Mouse (Mus musculus): ENCODE data around the gene Col5a3. TPM values are rescaled to one million over a fixed set of nuclear protein-coding genes. Genes with fewer than 3 reads are reported as not detected.
"Not testable (repeated sequence)": the region's sequence is repeated elsewhere in the genome, so short reads cannot be mapped to it uniquely, and the experiment has no call there.

Col5a3 gene
- polyA plus RNA-seq (2016; fragmentation: Nextera tagmentation; extraction: Ambion mirVana), result 0.39 and 0.60 TPM in 2 replicates

- Histone ChIP-seq H3K9me3 (no peaks in the 10 kb centered on the region), H3K4me3 (peak within 1 kb of the TSS; percentile 51), H3K27me3 (replicated peaks; ENCODE audit: low read depth, poor library complexity, severe bottlenecking) (peaks cover 36% of the 10 kb centered on the region), H3K4me1 (peaks cover 19% of the 10 kb centered on the region), H3K27ac (replicated peaks) (0 out of 2 replicates have a peak within 1 kb of the TSS, but pooled peaks have one; percentile 6), H3K36me3 (replicated peaks) (no peaks in the 10 kb centered on the region)
- WGBS, result 5% methylated on average over 29 of the region's 29 CpGs
- DNase-seq (ENCODE audit: low spot score), result peak; percentile 74
Observed at GRCm38 (mm10) chr9:20814521-20815272, at the start of gene Col5a3. Gene Col5a3, minus strand, starts transcription at chr9:20815067.

- no peaks in the 10 kb centered on the region for H3K4me1 ChIP-seq
- WGBS, result 59% methylated on average over 4 of the region's 4 CpGs
- H3K27ac ChIP-seq (replicated peaks), result no peak overlapping the region
- no peak for DNase-seq (ENCODE audit: low spot score)
- no peaks in the 10 kb centered on the region for H3K36me3 ChIP-seq (replicated peaks)
- H3K4me3 ChIP-seq, result no peak overlapping the region
- H3K9me3 ChIP-seq, result no peaks in the 10 kb centered on the region
- H3K27me3 ChIP-seq (replicated peaks; ENCODE audit: low read depth, poor library complexity, severe bottlenecking), result peaks cover 15% of the 10 kb centered on the region
Observed at GRCm38 (mm10) chr9:20862225-20862624, 47.4 kb upstream of the Col5a3 start.

GRCm38 (mm10) chr9:20861821-20862220 is 47.0 kb upstream of the Col5a3 start:
- Histone ChIP-seq H3K36me3 (replicated peaks) (no peaks in the 10 kb centered on the region), H3K27ac (replicated peaks) (no peak overlapping the region), H3K4me1 (no peaks in the 10 kb centered on the region), H3K27me3 (replicated peaks; ENCODE audit: low read depth, poor library complexity, severe bottlenecking) (peaks cover 11% of the 10 kb centered on the region), H3K4me3 (no peak overlapping the region), H3K9me3 (no peaks in the 10 kb centered on the region)
- 11% methylated on average over 4 of the region's 4 CpGs for WGBS
- peak; percentile 57 for DNase-seq (ENCODE audit: low spot score)

- Histone ChIP-seq H3K4me3 (no peak overlapping the region), H3K9me3 (no peaks in the 10 kb centered on the region), H3K27me3 (replicated peaks; ENCODE audit: low read depth, poor library complexity, severe bottlenecking) (no peaks in the 10 kb centered on the region), H3K4me1 (no peaks in the 10 kb centered on the region), H3K36me3 (replicated peaks) (no peaks in the 10 kb centered on the region), H3K27ac (replicated peaks) (no peak overlapping the region)
- no peak for DNase-seq (ENCODE audit: low spot score)
- 50% methylated on average over 6 of the region's 6 CpGs for WGBS
Observed at GRCm38 (mm10) chr9:20859926-20860325, 45.1 kb upstream of the Col5a3 start.

GRCm38 (mm10) chr9:20857131-20857530 is 42.3 kb upstream of the Col5a3 start:
- peak; percentile 78 for DNase-seq (ENCODE audit: low spot score)

GRCm38 (mm10) chr9:20850179-20850578 is 35.3 kb upstream of the Col5a3 start:
- Histone ChIP-seq H3K27ac (replicated peaks) (no peak overlapping the region), H3K4me1 (no peaks in the 10 kb centered on the region), H3K9me3 (no peaks in the 10 kb centered on the region), H3K27me3 (replicated peaks; ENCODE audit: low read depth, poor library complexity, severe bottlenecking) (no peaks in the 10 kb centered on the region), H3K36me3 (replicated peaks) (no peaks in the 10 kb centered on the region), H3K4me3 (no peak overlapping the region)
- no peak for DNase-seq (ENCODE audit: low spot score)
- 88% methylated on average over 2 of the region's 2 CpGs for WGBS

More at GRCm38 (mm10) chr9:20857131-20857530, 42.3 kb upstream of the Col5a3 start:
- no peaks in the 10 kb centered on the region for H3K36me3 ChIP-seq (replicated peaks)
- no peaks in the 10 kb centered on the region for H3K27me3 ChIP-seq (replicated peaks; ENCODE audit: low read depth, poor library complexity, severe bottlenecking)
- no peak overlapping the region for H3K27ac ChIP-seq (replicated peaks)
- no peak overlapping the region for H3K4me3 ChIP-seq
- WGBS, result 10% methylated on average over 6 of the region's 6 CpGs
- no peaks in the 10 kb centered on the region for H3K9me3 ChIP-seq
- H3K4me1 ChIP-seq, result no peaks in the 10 kb centered on the region

GRCm38 (mm10) chr9:20842670-20843069 is 27.8 kb upstream of the Col5a3 start:
- no peaks in the 10 kb centered on the region for H3K27me3 ChIP-seq (replicated peaks; ENCODE audit: low read depth, poor library complexity, severe bottlenecking)
- no peak overlapping the region for H3K4me3 ChIP-seq
- no peak for DNase-seq (ENCODE audit: low spot score)
- no peak overlapping the region for H3K27ac ChIP-seq (replicated peaks)
- H3K36me3 ChIP-seq (replicated peaks), result no peaks in the 10 kb centered on the region
- no peaks in the 10 kb centered on the region for H3K4me1 ChIP-seq
- WGBS, result 28% methylated on average over 2 of the region's 2 CpGs
- no peaks in the 10 kb centered on the region for H3K9me3 ChIP-seq

- WGBS, result 69% methylated on average over 4 of the region's 4 CpGs
- no peak overlapping the region for H3K4me3 ChIP-seq
- no peaks in the 10 kb centered on the region for H3K27me3 ChIP-seq (replicated peaks; ENCODE audit: low read depth, poor library complexity, severe bottlenecking)
- no peak overlapping the region for H3K27ac ChIP-seq (replicated peaks)
- H3K36me3 ChIP-seq (replicated peaks), result no peaks in the 10 kb centered on the region
- DNase-seq (ENCODE audit: low spot score), result no peak
- H3K4me1 ChIP-seq, result no peaks in the 10 kb centered on the region
- no peaks in the 10 kb centered on the region for H3K9me3 ChIP-seq
Observed at GRCm38 (mm10) chr9:20842211-20842610, 27.3 kb upstream of the Col5a3 start.

GRCm38 (mm10) chr9:20838931-20839330 is 24.1 kb upstream of the Col5a3 start:
- Histone ChIP-seq H3K36me3 (replicated peaks) (no peaks in the 10 kb centered on the region), H3K4me1 (no peaks in the 10 kb centered on the region), H3K27ac (replicated peaks) (no peak overlapping the region), H3K9me3 (no peaks in the 10 kb centered on the region), H3K4me3 (no peak overlapping the region), H3K27me3 (replicated peaks; ENCODE audit: low read depth, poor library complexity, severe bottlenecking) (no peaks in the 10 kb centered on the region)
- no peak for DNase-seq (ENCODE audit: low spot score)
- 62% methylated on average over 6 of the region's 6 CpGs for WGBS

GRCm38 (mm10) chr9:20837184-20837947 is 22.5 kb upstream of the Col5a3 start:
- Histone ChIP-seq H3K27me3 (replicated peaks; ENCODE audit: low read depth, poor library complexity, severe bottlenecking) (peaks cover 10% of the 10 kb centered on the region), H3K4me1 (no peaks in the 10 kb centered on the region)
- 77% methylated on average over 9 of the region's 9 CpGs for WGBS

GRCm38 (mm10) chr9:20835431-20835954 is 20.6 kb upstream of the Col5a3 start:
- DNase-seq (ENCODE audit: low spot score); H3K27ac ChIP-seq (replicated peaks); H3K4me1 ChIP-seq; H3K9me3 ChIP-seq; H3K4me3 ChIP-seq; H3K36me3 ChIP-seq (replicated peaks): not testable (repeated sequence)
- WGBS, result 87% methylated on average over 11 of the region's 11 CpGs
- peaks cover 17% of the 10 kb centered on the region for H3K27me3 ChIP-seq (replicated peaks; ENCODE audit: low read depth, poor library complexity, severe bottlenecking)

More at GRCm38 (mm10) chr9:20837184-20837947, 22.5 kb upstream of the Col5a3 start:
- Histone ChIP-seq H3K27ac (replicated peaks) (no peak overlapping the region), H3K4me3 (no peak overlapping the region), H3K36me3 (replicated peaks) (no peaks in the 10 kb centered on the region), H3K9me3 (no peaks in the 10 kb centered on the region)
- DNase-seq (ENCODE audit: low spot score), result no peak

GRCm38 (mm10) chr9:20834881-20835280 is 20.0 kb upstream of the Col5a3 start:
- WGBS, result 68% methylated on average over 1 of the region's 1 CpGs
- no peaks in the 10 kb centered on the region for H3K9me3 ChIP-seq
- no peak for DNase-seq (ENCODE audit: low spot score)
- peaks cover 23% of the 10 kb centered on the region for H3K27me3 ChIP-seq (replicated peaks; ENCODE audit: low read depth, poor library complexity, severe bottlenecking)
- H3K27ac ChIP-seq (replicated peaks), result no peak overlapping the region
- no peak overlapping the region for H3K4me3 ChIP-seq
- no peaks in the 10 kb centered on the region for H3K36me3 ChIP-seq (replicated peaks)
- H3K4me1 ChIP-seq, result peaks cover 9% of the 10 kb centered on the region
